Mouse (Mus musculus) kidney, embryonic 15.5 days (tissue): ENCODE results near the gene Ciart. TPM values are rescaled to one million over a fixed set of nuclear protein-coding genes. Genes with fewer than 3 reads are reported as not detected.
A peak's percentile ranks its signal among the peaks of the same experiment; 100 is the strongest.
"Not testable (repeated sequence)": the region's sequence is repeated elsewhere in the genome, so short reads cannot be mapped to it uniquely, and the experiment has no call there.

Source experiments
- ATAC-seq: fragments of 200-750 bp; cut with Nextera tagmentation; replicated peaks from 2 replicates; pipeline ENCODE4 v1.8.0; 2017; ENCODE audit warnings: moderate TSS enrichment; ENCODE audit not compliant: low FRiP score
- H3K27ac ChIP-seq: fragments of 300-500 bp; sonication (generic); 2 replicates; pipeline ENCODE4 v1.5.1; 2015; ENCODE audit warnings: mild to moderate bottlenecking, inconsistent platforms
- H3K27me3 ChIP-seq: fragments of 300-500 bp; sonication (generic); 2 replicates; pipeline ENCODE4 v1.6.1; 2015; ENCODE audit warnings: inconsistent platforms
- H3K36me3 ChIP-seq: fragments of 300-500 bp; sonication (generic); 2 replicates; pipeline ENCODE4 v1.6.1; 2015; ENCODE audit warnings: inconsistent platforms
- H3K4me1 ChIP-seq: fragments of 300-500 bp; sonication (generic); 2 replicates; pipeline ENCODE4 v1.6.1; 2015; ENCODE audit warnings: inconsistent platforms
- H3K4me2 ChIP-seq: fragments of 300-500 bp; sonication (generic); 2 replicates; pipeline ENCODE4 v1.6.1; 2015; ENCODE audit warnings: moderate library complexity, mild to moderate bottlenecking, inconsistent platforms
- H3K4me3 ChIP-seq: fragments of 300-500 bp; sonication (generic); replicated peaks from 2 replicates; pipeline ENCODE4 v1.5.1; 2015; ENCODE audit warnings: mild to moderate bottlenecking, inconsistent platforms
- H3K9ac ChIP-seq: fragments of 300-500 bp; sonication (generic); 2 replicates; pipeline ENCODE4 v1.6.1; 2015; ENCODE audit warnings: mild to moderate bottlenecking, inconsistent platforms
- H3K9me3 ChIP-seq: fragments of 300-500 bp; sonication (generic); replicated peaks from 2 replicates; pipeline ENCODE4 v1.6.1; 2016; ENCODE audit warnings: inconsistent platforms
- WGBS: fragments of 180-500 bp; shearing (Covaris S2); methylation state at CpG from one replicate; pipeline ENCODE4 v1.1.7; 2015; ENCODE audit warnings: mixed read lengths; 5-methylcytosine and 5-hydroxymethylcytosine counted together
- polyA plus RNA-seq: library from polyadenylated mRNA; unstranded; fragments of >200 nt; fragmentation: Nextera tagmentation; extraction: Ambion mirVana; gene quantifications from 2 replicates; pipeline ENCODE4 v1.2.1, GENCODE M21; 2015

Gene Ciart
- polyA plus RNA-seq, 1 experiment from 2014 or later, result 6.6 TPM

DNA sequence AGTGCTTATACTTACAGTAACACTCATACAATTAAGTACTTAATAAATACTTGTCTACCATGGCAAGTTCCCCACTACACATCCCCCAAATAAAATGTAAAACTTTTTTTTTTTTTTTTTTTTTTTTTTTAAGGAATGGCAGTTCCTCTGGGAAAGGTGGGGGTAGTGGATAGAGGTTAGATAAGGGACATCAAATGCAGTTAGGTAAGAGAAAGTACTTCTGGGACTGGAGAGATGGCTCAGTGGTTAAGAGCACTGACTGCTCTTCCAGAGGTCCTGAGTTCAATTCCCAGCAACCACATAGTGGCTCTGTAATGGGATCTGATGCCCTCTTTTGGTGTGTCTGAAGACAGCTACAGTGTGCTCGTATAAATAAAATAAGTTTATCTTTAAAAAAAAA lies 25.0 kb downstream of the Ciart start:
- Histone ChIP-seq H3K4me1 (peaks cover 14% of the 10 kb centered on the region), H3K36me3 (peaks cover 25% of the 10 kb centered on the region)
- H3K9me3 ChIP-seq, ATAC-seq, H3K9ac ChIP-seq, H3K27ac ChIP-seq, H3K4me3 ChIP-seq, H3K4me2 ChIP-seq, H3K27me3 ChIP-seq: not testable (repeated sequence)
- WGBS, result 84% methylated on average over 1 of the region's 1 CpGs

DNA sequence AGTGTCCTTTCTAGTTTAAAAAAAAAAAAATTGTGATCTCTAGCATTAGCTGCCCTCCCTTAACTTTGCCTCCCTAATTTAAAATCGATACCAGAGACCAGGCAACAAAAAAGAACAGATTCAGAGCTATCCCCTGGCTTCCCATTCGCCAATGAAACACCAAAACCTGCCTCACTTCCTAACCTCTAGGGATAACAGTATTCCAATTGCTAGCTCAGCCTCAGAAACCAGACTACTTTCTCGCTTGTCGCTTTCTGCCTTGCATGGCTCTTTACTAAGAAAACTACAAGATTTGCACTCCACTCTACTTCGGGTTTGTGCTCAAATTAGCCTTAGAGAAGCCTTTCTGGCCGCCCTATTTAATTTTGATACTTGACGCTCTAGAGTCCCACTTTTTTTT lies 25.9 kb downstream of the Ciart start:
- ATAC-seq, result peak; percentile 7; the same call in 1 of the 2 replicates
- H3K9ac ChIP-seq, result peak overlapping the region; percentile 79
- peaks cover 28% of the 10 kb centered on the region for H3K36me3 ChIP-seq
- 25% methylated on average over 7 of the region's 7 CpGs for WGBS
- H3K4me3 ChIP-seq, result peak overlapping the region; percentile 86
- H3K4me2 ChIP-seq, result peak overlapping the region; percentile 64
- no peaks in the 10 kb centered on the region for H3K9me3 ChIP-seq
- H3K27ac ChIP-seq, result peak overlapping the region; percentile 88
- H3K27me3 ChIP-seq, result no peaks in the 10 kb centered on the region
- H3K4me1 ChIP-seq, result peaks cover 14% of the 10 kb centered on the region

DNA sequence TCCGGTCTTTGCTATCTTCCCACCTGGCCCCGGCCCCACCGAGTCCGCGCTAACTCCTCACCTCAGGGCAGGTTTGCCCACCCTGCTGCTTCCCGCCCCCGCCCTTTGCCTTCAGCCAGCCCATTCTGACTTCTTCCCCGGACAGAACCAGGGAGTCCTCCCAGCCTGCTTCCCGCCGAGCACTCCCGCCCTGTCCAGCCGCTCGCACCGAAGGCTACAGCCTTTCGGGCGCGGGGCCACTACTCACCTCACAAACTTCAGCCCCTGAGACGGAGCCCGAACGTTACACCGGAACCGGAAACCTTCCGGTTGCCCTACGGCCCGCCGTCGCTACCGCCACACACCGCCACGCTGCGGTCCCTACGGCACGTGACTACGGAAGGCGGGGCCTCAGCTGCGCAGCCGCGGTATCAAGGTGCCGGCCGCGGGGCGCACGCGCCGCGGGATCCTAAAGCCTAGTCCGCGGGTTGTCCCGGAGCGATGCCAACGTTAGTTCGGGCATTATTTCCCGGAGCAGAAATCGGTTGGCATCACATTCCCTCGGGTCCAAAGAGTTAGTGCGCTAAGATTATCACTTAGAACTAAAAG lies 26.5 kb downstream of the Ciart start, which contains the start of gene Prpf3:
TSS of gene Prpf3 (minus strand) at position 384 of the 588 bp plus-strand sequence.
- under 1% methylated on average over 56 of the region's 56 CpGs for WGBS
- H3K36me3 ChIP-seq, result peaks cover 33% of the 10 kb centered on the region
- H3K27me3 ChIP-seq, result no peaks in the 10 kb centered on the region
- peak within 1 kb of the TSS; percentile 64 for H3K4me2 ChIP-seq
- H3K4me3 ChIP-seq, result peak within 1 kb of the TSS; percentile 86
- H3K4me1 ChIP-seq, result peaks cover 14% of the 10 kb centered on the region
- H3K9me3 ChIP-seq, result no peaks in the 10 kb centered on the region
- peak within 1 kb of the TSS; percentile 79 for H3K9ac ChIP-seq
- peak; percentile 99 for ATAC-seq
- H3K27ac ChIP-seq, result peak within 1 kb of the TSS; percentile 88

DNA sequence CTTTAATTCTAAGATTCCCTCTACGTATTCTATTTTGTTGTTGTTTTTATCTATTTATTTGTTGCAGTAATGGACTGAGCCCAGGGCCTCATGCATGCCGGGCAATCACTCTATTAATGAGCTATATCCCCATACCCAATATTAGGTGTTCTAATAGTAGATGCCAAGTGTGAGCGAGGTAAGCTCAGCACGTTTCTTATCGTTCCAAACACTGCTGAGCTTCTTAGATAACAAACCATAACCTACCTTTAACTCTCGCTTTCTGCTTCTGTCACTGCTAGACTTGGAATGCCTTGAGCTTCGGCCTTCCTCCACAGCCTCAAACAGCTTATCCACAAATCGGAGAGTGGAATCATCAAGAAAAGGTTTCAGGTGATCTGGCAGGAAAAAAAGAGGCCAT lies 30.7 kb downstream of the Ciart start:
- ATAC-seq, result no peak
- WGBS, result 91% methylated on average over 8 of the region's 8 CpGs
- Histone ChIP-seq H3K4me3 (no peak overlapping the region), H3K4me2 (no peak overlapping the region), H3K36me3 (peaks cover 75% of the 10 kb centered on the region), H3K4me1 (peaks cover 11% of the 10 kb centered on the region), H3K9ac (no peak overlapping the region), H3K27ac (no peak overlapping the region), H3K9me3 (no peaks in the 10 kb centered on the region), H3K27me3 (no peaks in the 10 kb centered on the region)

DNA sequence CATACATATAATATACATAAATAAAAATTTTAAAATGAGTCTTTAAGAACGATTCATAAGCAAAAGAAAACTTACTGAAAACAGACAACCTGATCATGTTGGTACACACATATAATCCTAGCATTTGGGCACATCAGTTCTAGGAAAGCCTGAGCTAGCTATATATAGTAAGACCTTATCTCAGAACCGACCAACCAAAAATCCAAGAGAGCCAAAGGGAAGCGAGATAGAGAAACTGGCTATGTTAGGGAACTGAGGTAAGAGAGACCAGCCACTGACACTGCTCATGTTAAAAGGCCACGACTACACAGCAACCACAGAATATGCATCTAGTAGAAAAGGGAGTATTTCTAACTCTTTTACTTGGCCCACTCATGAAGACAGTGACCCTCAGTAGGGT lies 31.4 kb downstream of the Ciart start:
- 78% methylated on average over 4 of the region's 4 CpGs for WGBS
- Histone ChIP-seq H3K4me3 (no peak overlapping the region), H3K27ac (no peak overlapping the region), H3K27me3 (no peaks in the 10 kb centered on the region), H3K36me3 (peaks cover 82% of the 10 kb centered on the region), H3K9ac (no peak overlapping the region), H3K4me1 (peaks cover 8% of the 10 kb centered on the region), H3K9me3 (no peaks in the 10 kb centered on the region), H3K4me2 (no peak overlapping the region)
- ATAC-seq, result no peak

DNA sequence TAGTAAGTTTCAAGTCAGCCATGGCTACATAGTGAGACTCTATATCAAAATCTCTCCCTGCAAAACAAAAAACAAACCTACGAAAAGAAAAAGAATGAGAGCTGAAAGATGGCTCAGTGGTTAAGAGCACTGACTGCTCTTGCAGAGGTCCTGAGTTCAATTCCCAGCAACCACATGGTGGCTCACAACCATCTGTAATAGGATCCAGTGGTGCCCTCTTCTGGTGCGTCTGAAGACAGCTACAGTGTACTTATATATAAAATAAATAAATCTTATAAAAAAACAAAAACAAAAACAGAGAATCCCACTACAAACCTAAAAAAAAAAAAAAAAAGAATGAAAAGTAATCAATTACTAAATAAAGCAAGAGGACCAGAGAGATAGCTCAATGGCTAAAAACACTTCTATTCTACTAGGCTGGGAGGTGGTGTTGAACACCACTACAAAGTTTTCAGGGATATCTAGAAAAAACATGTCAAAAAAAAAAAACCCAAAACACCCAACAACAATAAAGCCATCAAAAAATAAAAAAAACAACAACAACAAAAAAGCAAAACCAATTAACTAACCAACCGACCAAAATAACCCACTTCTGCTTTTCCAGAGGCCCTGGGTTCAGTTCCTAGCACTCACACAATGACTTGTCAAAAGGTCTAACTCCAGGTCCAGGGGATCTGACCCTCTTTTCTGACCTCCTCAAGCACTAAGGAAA lies 39.4 kb downstream of the Ciart start:
- Histone ChIP-seq H3K9me3 (no peaks in the 10 kb centered on the region), H3K36me3 (peaks cover 93% of the 10 kb centered on the region), H3K9ac (no peak overlapping the region), H3K4me1 (no peaks in the 10 kb centered on the region), H3K27ac (no peak overlapping the region), H3K4me3 (no peak overlapping the region), H3K27me3 (no peaks in the 10 kb centered on the region), H3K4me2 (no peak overlapping the region)
- 83% methylated on average over 3 of the region's 3 CpGs for WGBS
- ATAC-seq, result no peak

DNA sequence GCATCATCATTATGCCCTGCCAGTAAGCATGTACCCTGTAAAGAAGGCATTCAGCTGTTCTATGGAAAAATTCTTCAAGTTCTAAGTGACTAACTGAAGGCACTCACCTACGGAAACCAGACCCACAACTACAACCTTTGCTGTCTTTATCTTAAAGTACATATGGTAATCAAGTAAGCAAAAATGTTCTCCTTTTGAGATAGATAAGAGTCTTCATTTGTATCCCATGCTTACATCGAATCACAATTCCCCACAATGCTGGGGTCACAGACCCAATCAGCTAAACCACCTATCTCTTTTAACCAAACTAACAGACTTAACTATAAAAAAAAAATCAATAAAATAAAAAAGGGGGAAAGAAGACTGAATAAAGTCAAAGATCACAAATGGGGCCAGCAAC lies 42.8 kb downstream of the Ciart start:
- no peak overlapping the region for H3K4me2 ChIP-seq
- H3K9me3 ChIP-seq, result no peaks in the 10 kb centered on the region
- peaks cover 90% of the 10 kb centered on the region for H3K36me3 ChIP-seq
- H3K27me3 ChIP-seq, result no peaks in the 10 kb centered on the region
- no peak overlapping the region for H3K4me3 ChIP-seq
- 87% methylated on average over 2 of the region's 2 CpGs for WGBS
- H3K9ac ChIP-seq, result no peak overlapping the region
- no peaks in the 10 kb centered on the region for H3K4me1 ChIP-seq
- no peak for ATAC-seq
- no peak overlapping the region for H3K27ac ChIP-seq

DNA sequence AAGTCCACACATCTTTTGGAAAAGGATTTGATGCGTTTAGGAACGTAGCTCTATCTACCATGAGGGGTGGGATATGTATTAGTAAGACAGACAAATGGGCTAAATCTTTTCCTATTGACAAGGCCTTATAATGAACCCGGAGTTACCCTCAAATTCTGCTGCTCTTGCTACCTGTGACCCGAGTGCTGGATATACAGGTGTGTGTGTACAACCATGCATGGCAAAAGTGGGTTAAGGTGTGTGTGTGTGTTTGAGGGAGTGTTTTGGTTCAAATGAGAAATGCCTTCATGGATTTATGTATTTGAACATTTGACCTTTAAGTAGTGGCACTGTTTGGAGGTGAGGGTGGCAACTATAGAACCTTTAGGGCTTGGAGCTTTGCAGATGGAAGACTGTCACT lies 53.0 kb downstream of the Ciart start:
- 96% methylated on average over 4 of the region's 4 CpGs for WGBS
- Histone ChIP-seq H3K27me3 (no peaks in the 10 kb centered on the region), H3K4me3 (no peak overlapping the region), H3K4me2 (no peak overlapping the region), H3K9ac (no peak overlapping the region), H3K27ac (no peak overlapping the region), H3K36me3 (peaks cover 71% of the 10 kb centered on the region), H3K9me3 (no peaks in the 10 kb centered on the region), H3K4me1 (no peaks in the 10 kb centered on the region)
- no peak for ATAC-seq

Other genes starting within 250 kb of the Ciart start
- 51.2 and 54.4 TPM in 2 replicates for gene Mcl1, start 223.5 kb downstream of the Ciart start, polyA plus RNA-seq
- 4.0 and 6.3 TPM in 2 replicates for gene Adamtsl4, start 194.3 kb downstream of the Ciart start, polyA plus RNA-seq
- gene Ecm1, start 142.7 kb downstream of the Ciart start, polyA plus RNA-seq, result 177 and 231 TPM in 2 replicates
- gene Tars2, start 122.0 kb downstream of the Ciart start, polyA plus RNA-seq, result 47.3 and 58.4 TPM in 2 replicates
- gene Rprd2, start 63.4 kb downstream of the Ciart start, polyA plus RNA-seq, result 22.4 and 23.9 TPM in 2 replicates
- gene Prpf3, start 26.4 kb downstream of the Ciart start, polyA plus RNA-seq, result 49.7 and 52.3 TPM in 2 replicates
- 404 and 412 TPM in 2 replicates for gene Mrps21, start 10.7 kb downstream of the Ciart start, polyA plus RNA-seq
- 38.0 and 42.3 TPM in 2 replicates for gene BC028528, start 9.8 kb upstream of the Ciart start, polyA plus RNA-seq
- 37.4 and 40.8 TPM in 2 replicates for gene Aph1a, start 11.7 kb upstream of the Ciart start, polyA plus RNA-seq
- gene Car14, start 22.4 kb upstream of the Ciart start, polyA plus RNA-seq, result 17.3 and 22.5 TPM in 2 replicates
- 247 and 264 TPM in 2 replicates for gene Anp32e, start 47.0 kb upstream of the Ciart start, polyA plus RNA-seq
- gene Plekho1, start 113.8 kb upstream of the Ciart start, polyA plus RNA-seq, result 43.5 and 44.2 TPM in 2 replicates
- gene Vps45, start 176.2 kb upstream of the Ciart start, polyA plus RNA-seq, result 39.0 and 39.1 TPM in 2 replicates
- gene Otud7b, start 222.3 kb upstream of the Ciart start, polyA plus RNA-seq, result 21.0 and 22.0 TPM in 2 replicates